Mouse (Mus musculus): ENCODE data around the gene Cdc42. TPM values are rescaled to one million over a fixed set of nuclear protein-coding genes. Genes with fewer than 3 reads are reported as not detected.

Gene Cdc42
- total and polyA plus RNA-seq, 3 experiments: 21.0 to 569 (median 398) TPM

DNA sequence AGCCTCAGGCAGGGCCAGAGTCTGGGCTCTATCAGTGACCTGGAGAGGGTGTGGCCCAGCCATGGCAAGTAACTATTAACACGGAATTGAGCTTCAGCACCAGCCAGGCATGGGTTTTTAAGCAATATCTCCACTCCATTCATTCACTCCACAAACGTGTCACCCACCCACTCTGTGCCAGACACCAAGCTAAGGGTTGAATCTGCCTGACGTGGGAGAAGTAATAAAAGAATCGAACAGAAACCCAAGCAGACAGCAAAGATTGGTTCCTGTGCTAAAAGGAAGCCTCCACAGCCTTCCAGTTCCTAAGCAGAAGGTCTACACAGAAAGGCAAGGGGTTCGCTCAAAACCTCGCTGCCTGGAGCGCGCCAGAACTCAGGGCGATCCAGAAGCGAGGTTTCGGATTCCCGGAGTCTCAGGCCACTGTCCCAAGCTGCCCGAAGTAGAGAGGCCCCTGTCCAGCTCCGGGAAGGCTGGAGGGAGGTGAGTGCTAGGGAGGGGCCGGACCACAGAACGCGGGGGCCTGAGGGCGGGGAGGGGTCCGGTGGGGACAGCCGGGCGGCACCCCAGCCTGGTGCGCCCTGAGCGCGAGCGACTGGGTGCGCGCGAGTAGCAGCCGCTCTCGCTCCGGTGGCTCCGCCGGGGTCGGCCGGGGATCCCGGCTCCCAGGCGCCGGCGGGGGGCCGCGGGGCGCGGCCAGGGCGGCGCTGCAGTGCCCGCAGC lies 80.9 kb downstream of the Cdc42 start:
- no peak for TF ChIP-seq GATA1 (IDR thresholded peaks at IDR 0.05; ENCODE audit: borderline replicate concordance, low read length)
- TF ChIP-seq GATA2 (IDR thresholded peaks at IDR 0.05; ENCODE audit: borderline replicate concordance, low read depth, low read length): no peak
- TF ChIP-seq POLR2AphosphoS5 (IDR thresholded peaks at IDR 0.05; ENCODE audit: insufficient replicate concordance, low read depth, low read length): no peak
- no peak for TF ChIP-seq TAL1 (conservative IDR thresholded peaks at IDR 0.05; ENCODE audit: low read depth, low read length)
- no peak for TF ChIP-seq CTCF (IDR thresholded peaks at IDR 0.05; ENCODE audit: low read depth, low read length)
- Histone ChIP-seq H3K9me3 (replicated peaks) (peaks cover 7% of the 10 kb centered on the region), H3K36me3 (replicated peaks) (no peaks in the 10 kb centered on the region), H3K4me3 (ENCODE audit: low read depth, low read length) (no peak overlapping the region), H3K27me3 (ENCODE audit: insufficient read depth, low read length) (peaks cover 4% of the 10 kb centered on the region; the same call in 1 of the 2 replicates), H3K4me1 (ENCODE audit: insufficient read depth, low read depth, low read length) (no peaks in the 10 kb centered on the region)
- no peak for DNase-seq (ENCODE audit: low spot score)
- ATAC-seq (ENCODE audit: extremely low read depth, insufficient number of reproducible peaks, low FRiP score, poor library complexity, severe bottlenecking): no peak

DNA sequence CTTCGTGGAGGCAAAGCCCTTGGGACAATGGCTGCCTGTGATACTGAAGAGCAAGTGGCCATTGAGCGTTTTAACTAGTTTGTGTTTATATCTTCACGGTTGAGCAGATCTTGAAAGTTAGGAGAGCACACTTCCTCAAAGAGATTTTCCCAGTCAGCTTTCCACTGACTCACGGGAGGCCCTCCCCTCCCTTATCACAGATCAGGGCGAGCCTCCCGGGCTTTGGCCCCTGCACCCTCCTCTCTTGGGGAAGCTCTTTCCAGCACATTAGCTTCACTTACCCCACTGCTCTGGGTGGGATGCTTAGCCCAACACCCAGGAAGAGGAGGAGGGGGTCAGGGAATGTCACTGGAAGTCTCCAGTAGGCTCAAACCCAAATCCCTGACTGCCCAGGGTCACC lies 83.2 kb downstream of the Cdc42 start:
- H3K9me3 ChIP-seq (replicated peaks): peaks cover 7% of the 10 kb centered on the region
- DNase-seq (ENCODE audit: low spot score) (no peak), ATAC-seq (ENCODE audit: extremely low read depth, insufficient number of reproducible peaks, low FRiP score, poor library complexity, severe bottlenecking) (no peak)
- H3K4me3 ChIP-seq (ENCODE audit: low read depth, low read length): no peak overlapping the region
- TF ChIP-seq TAL1 (conservative IDR thresholded peaks at IDR 0.05; ENCODE audit: low read depth, low read length) (no peak), GATA2 (IDR thresholded peaks at IDR 0.05; ENCODE audit: borderline replicate concordance, low read depth, low read length) (no peak), POLR2AphosphoS5 (IDR thresholded peaks at IDR 0.05; ENCODE audit: insufficient replicate concordance, low read depth, low read length) (no peak), CTCF (IDR thresholded peaks at IDR 0.05; ENCODE audit: low read depth, low read length) (no peak), GATA1 (IDR thresholded peaks at IDR 0.05; ENCODE audit: borderline replicate concordance, low read length) (no peak)
- H3K27me3 ChIP-seq (ENCODE audit: insufficient read depth, low read length): no peaks in the 10 kb centered on the region; the same call in 1 of the 2 replicates
- H3K4me1 ChIP-seq (ENCODE audit: insufficient read depth, low read depth, low read length): no peaks in the 10 kb centered on the region
- H3K36me3 ChIP-seq (replicated peaks): no peaks in the 10 kb centered on the region

DNA sequence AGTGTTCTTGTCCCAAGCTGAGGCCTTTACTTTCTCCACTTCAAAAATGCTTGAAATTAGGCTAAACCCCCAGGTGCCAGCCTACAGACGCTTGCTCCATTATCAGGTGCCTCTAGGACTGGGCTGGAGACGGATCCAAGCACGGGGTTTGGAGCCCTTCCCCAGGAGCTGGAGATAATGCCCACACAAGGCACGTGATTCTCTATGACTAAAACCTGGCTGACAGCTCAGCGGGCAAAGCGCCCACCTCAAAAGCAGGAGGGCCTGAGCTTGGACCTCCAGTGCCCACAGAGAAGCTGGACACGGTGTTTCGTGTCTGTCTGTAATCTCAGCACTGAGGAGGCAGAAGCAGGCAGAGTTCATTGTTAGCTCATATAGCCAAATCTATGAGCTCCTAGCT lies 85.7 kb downstream of the Cdc42 start:
- DNase-seq (ENCODE audit: low spot score) (no peak), ATAC-seq (ENCODE audit: extremely low read depth, insufficient number of reproducible peaks, low FRiP score, poor library complexity, severe bottlenecking) (no peak)
- Histone ChIP-seq H3K9me3 (replicated peaks) (0 out of 2 replicates have a peak, but pooled peaks cover 4% of the 10 kb centered on the region), H3K27me3 (ENCODE audit: insufficient read depth, low read length) (no peaks in the 10 kb centered on the region; the same call in 1 of the 2 replicates), H3K36me3 (replicated peaks) (no peaks in the 10 kb centered on the region), H3K4me1 (ENCODE audit: insufficient read depth, low read depth, low read length) (no peaks in the 10 kb centered on the region), H3K4me3 (ENCODE audit: low read depth, low read length) (no peak overlapping the region)
- TF ChIP-seq GATA1 (IDR thresholded peaks at IDR 0.05; ENCODE audit: borderline replicate concordance, low read length) (no peak), TAL1 (conservative IDR thresholded peaks at IDR 0.05; ENCODE audit: low read depth, low read length) (no peak), CTCF (IDR thresholded peaks at IDR 0.05; ENCODE audit: low read depth, low read length) (no peak), GATA2 (IDR thresholded peaks at IDR 0.05; ENCODE audit: borderline replicate concordance, low read depth, low read length) (no peak), POLR2AphosphoS5 (IDR thresholded peaks at IDR 0.05; ENCODE audit: insufficient replicate concordance, low read depth, low read length) (no peak)

Other genes starting within 250 kb of the Cdc42 start
- gene Wnt4, start 80.2 kb downstream of the Cdc42 start, total RNA-seq (2014; fragmentation: Nextera tagmentation): not detected in 2 replicates
- 0.06 and 0.11 TPM in 2 replicates for gene Wnt4, start 80.2 kb downstream of the Cdc42 start, total RNA-seq (2017)
- gene Wnt4, start 80.2 kb downstream of the Cdc42 start, polyA plus RNA-seq (2012): not detected in 2 replicates
- gene Cela3a, start 52.1 kb upstream of the Cdc42 start, total RNA-seq (2014; fragmentation: Nextera tagmentation): not detected in 2 replicates
- not detected in 2 replicates for gene Cela3a, start 52.1 kb upstream of the Cdc42 start, total RNA-seq (2017)
- gene Cela3a, start 52.1 kb upstream of the Cdc42 start, polyA plus RNA-seq (2012): not detected in 2 replicates
- gene Cela3b, start 72.8 kb upstream of the Cdc42 start, total RNA-seq (2014; fragmentation: Nextera tagmentation): not detected in 2 replicates
- gene Cela3b, start 72.8 kb upstream of the Cdc42 start, total RNA-seq (2017): not detected in 2 replicates
- gene Cela3b, start 72.8 kb upstream of the Cdc42 start, polyA plus RNA-seq (2012): not detected in 2 replicates
- gene 1700013G24Rik, start 95.6 kb upstream of the Cdc42 start, total RNA-seq (2014; fragmentation: Nextera tagmentation): not detected in 2 replicates
- 0.17 and 0.22 TPM in 2 replicates for gene 1700013G24Rik, start 95.6 kb upstream of the Cdc42 start, total RNA-seq (2017)
- not detected in 2 replicates for gene 1700013G24Rik, start 95.6 kb upstream of the Cdc42 start, polyA plus RNA-seq (2012)
- gene Hspg2, start 111.0 kb upstream of the Cdc42 start, total RNA-seq (2014; fragmentation: Nextera tagmentation): not detected in 2 replicates
- gene Hspg2, start 111.0 kb upstream of the Cdc42 start, total RNA-seq (2017): under 0.01 and 0.05 TPM in 2 replicates
- gene Hspg2, start 111.0 kb upstream of the Cdc42 start, polyA plus RNA-seq (2012): not detected in 2 replicates
- not detected in 2 replicates for gene Ldlrad2, start 216.8 kb upstream of the Cdc42 start, total RNA-seq (2014; fragmentation: Nextera tagmentation)
- not detected in 2 replicates for gene Ldlrad2, start 216.8 kb upstream of the Cdc42 start, total RNA-seq (2017)
- not detected in 2 replicates for gene Ldlrad2, start 216.8 kb upstream of the Cdc42 start, polyA plus RNA-seq (2012)
- gene Usp48, start 236.0 kb upstream of the Cdc42 start, total RNA-seq (2014; fragmentation: Nextera tagmentation): 152 and 206 TPM in 2 replicates
- gene Usp48, start 236.0 kb upstream of the Cdc42 start, total RNA-seq (2017): 126 and 137 TPM in 2 replicates
- gene Usp48, start 236.0 kb upstream of the Cdc42 start, polyA plus RNA-seq (2012): 30.1 and 71.2 TPM in 2 replicates